Mouse (Mus musculus): ENCODE data around the gene Dlx5.

- TF ChIP-seq CTCF (IDR thresholded peaks at IDR 0.05; ENCODE audit: control insufficient read depth, insufficient read depth, insufficient replicate concordance, low read depth, low read length) (no peak), POLR2A (IDR thresholded peaks at IDR 0.05; ENCODE audit: control insufficient read depth, low read depth, low read length) (peak; percentile 77)
These were observed 19.3 kb downstream of the Dlx5 start for GRCm38 (mm10) chr6:6862611-6863010.
